Mouse (Mus musculus) layer of hippocampus, adult 6 months (tissue): ENCODE results near the gene Rbm34. TPM values are rescaled to one million over a fixed set of nuclear protein-coding genes. Genes with fewer than 3 reads are reported as not detected.

Experiments
- long read RNA-seq, 2 experiments: library from polyadenylated mRNA; unstranded; transcript quantifications; one replicate each; pipeline ENCODE4 v2.0.0; 2019 to 2020
- polyA plus RNA-seq: library from polyadenylated mRNA; unstranded; fragments of <200 nt; fragmentation: Nextera tagmentation; gene quantifications from 2 replicates; pipeline ENCODE4 v1.2.3, GENCODE M21; 2021

The Rbm34 gene
- 14.0 and 15.9 TPM in 2 replicates for polyA plus RNA-seq
- long read RNA-seq, experiment 1, transcript Rbm34-201 (11 exons, 3,424 nt), result major isoform, 12 of 35 reads
- long read RNA-seq, experiment 1, transcript Rbm34-203 (10 exons, 1,509 nt), result minor isoform, 8 of 35 reads
- long read RNA-seq, experiment 1, partial matches to known transcripts, result 4 of 35 reads
- long read RNA-seq, experiment 1, other reads (novel, unspliced or antisense), result 8 of 35 reads
- long read RNA-seq, experiment 2, transcript Rbm34-203 (10 exons, 1,509 nt), result minor isoform, 15 of 60 reads
- long read RNA-seq, experiment 2, transcript Rbm34-201 (11 exons, 3,424 nt), result major isoform, 32 of 60 reads
- long read RNA-seq, experiment 2, partial matches to known transcripts, result 1 of 60 reads
- long read RNA-seq, experiment 2, other reads (novel, unspliced or antisense), result 12 of 60 reads

DNA sequence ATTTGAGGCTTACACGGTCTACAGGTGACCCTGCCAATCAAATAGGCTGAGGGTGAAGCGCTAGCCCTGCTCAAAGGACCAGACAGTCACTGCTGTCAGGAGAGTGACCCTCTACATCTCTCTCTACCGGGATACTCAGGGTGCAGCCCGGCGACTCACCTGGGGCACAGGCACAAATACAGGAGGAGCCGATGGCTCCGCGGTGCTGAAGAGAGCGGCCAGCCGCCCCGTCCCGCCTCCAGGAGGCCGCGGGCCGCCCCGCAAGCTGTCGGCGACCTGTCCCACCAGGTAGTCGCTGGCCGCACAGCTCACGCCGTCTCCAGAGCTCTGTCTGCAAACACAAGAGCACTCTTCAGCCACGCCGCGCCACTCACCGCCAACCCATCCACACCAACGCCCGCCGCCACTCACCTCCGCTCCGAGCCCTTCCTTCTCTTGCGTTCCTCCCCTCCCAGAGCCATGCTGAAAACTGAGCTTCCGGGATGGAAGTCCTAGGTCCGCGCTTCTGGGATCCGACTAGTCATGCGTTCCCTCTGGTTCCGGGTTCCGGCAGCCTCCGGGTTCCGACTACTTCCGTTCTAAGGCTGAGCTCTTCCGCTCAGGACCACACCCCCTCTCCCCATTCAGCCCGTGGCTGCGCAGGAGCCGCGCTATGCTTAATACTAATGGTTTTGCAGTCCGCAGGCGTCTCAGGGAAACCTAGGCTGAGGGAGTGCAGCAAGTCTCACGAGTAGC, at the start of gene Rbm34:
Rbm34 (minus strand) TSS at position 493 of the 735 bp plus-strand sequence.

GRCm38 (mm10) chr8:126945730-126946163, 25.1 kb downstream of the Rbm34 start, which contains the start of gene Tomm20:
Gene Tomm20 (minus strand): TSS chr8:126945844.

Other genes starting within 250 kb of the Rbm34 start
- 255 and 258 TPM in 2 replicates for gene Tomm20, start 25.2 kb downstream of the Rbm34 start, polyA plus RNA-seq
- gene Pard3, start 92.8 kb upstream of the Rbm34 start, polyA plus RNA-seq, result 4.9 and 5.4 TPM in 2 replicates